Mouse (Mus musculus): ENCODE measurements around the gene Mrap2.

Mrap2 gene

GRCm38 (mm10) chr9:87171517-87171916 is 27.4 kb downstream of the Mrap2 start:
- no peak for DNase-seq (ENCODE audit: extremely low spot score, low read depth, low spot score)

GRCm38 (mm10) chr9:87178534-87178933 is 34.4 kb downstream of the Mrap2 start:
- DNase-seq (ENCODE audit: extremely low spot score, low read depth, low spot score) = no peak

- DNase-seq (ENCODE audit: extremely low spot score, low read depth, low spot score) = no peak
Observed at GRCm38 (mm10) chr9:87182231-87182630, 38.1 kb downstream of the Mrap2 start.

GRCm38 (mm10) chr9:87187336-87187735 is 43.2 kb downstream of the Mrap2 start:
- no peak for DNase-seq (ENCODE audit: extremely low spot score, low read depth, low spot score)

DNA sequence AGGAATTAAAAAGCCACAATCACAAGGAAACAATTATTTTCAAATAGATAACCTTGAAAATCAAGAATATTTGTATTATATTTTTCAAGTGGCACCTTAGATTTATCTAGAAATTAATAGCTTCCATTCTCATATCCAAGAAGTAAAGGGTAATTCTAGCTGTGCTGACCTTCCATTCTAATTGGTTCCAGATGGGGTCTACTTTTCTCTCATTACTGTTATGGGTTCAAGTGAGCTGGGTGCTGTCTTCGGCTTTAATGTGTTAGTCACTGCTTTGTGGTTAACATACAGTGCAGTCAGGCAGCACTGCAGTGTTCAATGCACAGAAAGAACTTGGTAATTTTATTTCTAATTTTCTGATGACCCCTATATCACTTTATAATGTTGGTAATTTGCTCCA is 49.6 kb downstream of the Mrap2 start:
- peak; percentile 8 for DNase-seq (ENCODE audit: extremely low spot score, low read depth, low spot score)

DNA sequence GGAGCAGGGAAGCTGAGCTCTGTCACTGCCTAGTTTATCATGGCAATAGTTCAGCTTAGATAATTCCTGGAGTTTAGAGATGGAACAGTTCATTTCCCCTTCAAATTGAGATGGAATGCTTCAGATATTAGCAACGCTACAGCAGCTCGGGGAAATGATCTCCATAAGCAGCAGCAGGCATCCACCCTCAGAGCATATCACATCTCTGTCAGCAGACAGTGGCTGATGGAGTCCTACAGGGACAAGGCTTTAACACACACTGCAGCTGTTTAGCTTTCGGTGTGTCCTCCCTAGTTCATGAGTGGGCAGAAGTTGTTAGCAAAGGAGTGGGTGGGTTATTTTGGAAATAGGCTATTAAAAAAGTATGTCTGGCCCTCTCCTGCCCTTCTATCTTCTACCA is 53.2 kb downstream of the Mrap2 start:
- no peak for DNase-seq (ENCODE audit: extremely low spot score, low read depth, low spot score)

GRCm38 (mm10) chr9:87198036-87198435 is 53.9 kb downstream of the Mrap2 start:
- DNase-seq (ENCODE audit: extremely low spot score, low read depth, low spot score) = no peak

DNA sequence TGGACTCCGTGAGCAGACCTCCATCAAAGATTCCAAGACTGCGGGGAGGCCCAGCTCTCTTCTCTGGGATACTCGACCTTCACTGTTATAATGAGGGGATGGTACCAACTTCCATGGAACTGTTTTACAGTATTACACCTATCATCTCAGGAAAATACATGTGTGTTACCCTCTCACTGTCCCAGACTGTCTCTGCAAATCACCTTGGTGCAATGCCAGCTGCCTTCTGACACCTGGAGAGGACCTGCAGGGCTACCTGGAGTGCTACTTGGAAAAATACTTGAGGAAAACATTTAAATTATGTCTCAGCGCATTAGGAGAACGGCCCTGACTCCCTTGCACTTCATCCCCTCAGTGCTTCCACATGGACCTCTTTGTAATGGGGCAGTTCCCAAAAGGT is 56.3 kb downstream of the Mrap2 start:
- no peak for DNase-seq (ENCODE audit: extremely low spot score, low read depth, low spot score)

DNA sequence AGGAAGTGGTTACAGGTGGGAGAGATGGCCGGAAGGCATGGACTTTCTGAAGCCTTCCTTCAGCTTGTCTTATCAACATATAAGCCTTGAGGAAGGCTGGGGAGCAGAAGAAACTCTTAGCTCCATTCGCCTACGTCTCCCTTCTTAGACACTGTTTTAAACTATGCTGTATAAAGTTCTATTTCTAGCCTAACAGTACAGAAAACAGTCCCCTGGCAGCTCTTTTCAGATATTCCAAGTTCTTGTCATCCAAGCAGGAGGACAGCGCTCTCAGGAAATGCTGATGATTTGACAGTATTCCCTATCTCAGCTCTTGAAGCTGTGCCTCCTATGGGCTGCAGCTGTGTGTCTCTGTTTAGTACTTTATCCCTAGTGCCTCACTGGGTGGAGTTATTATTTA is 56.8 kb downstream of the Mrap2 start:
- no peak for DNase-seq (ENCODE audit: extremely low spot score, low read depth, low spot score)

- DNase-seq (ENCODE audit: extremely low spot score, low read depth, low spot score) = no peak
Observed at GRCm38 (mm10) chr9:87202431-87202830, 58.3 kb downstream of the Mrap2 start.

DNA sequence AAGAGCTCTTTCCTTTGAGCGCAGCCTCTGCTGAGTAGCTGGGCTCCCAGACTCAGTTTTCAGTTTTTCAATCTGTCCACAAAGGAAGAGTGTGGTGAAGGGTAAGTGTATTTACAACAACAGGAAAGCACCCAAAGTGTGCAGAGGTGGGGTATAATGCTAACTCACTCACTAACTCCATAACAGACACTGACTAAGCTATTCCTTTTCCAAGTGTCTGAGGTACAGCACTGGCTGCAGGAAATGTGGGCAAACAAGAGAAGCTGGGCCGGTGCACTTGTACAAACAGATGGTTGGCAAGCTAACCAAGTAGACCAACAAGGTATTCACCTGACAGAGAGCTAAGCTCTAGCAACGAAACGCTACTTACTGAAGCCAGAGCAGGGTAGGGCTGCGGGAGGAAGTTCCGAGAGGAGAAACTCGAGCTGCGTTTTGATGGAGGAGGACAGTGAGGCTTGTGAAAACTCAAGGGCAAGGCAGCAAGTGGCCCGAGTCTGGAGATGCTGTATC is 66.8 kb downstream of the Mrap2 start:
- DNase-seq (ENCODE audit: extremely low spot score, low read depth, low spot score) = no peak

DNA sequence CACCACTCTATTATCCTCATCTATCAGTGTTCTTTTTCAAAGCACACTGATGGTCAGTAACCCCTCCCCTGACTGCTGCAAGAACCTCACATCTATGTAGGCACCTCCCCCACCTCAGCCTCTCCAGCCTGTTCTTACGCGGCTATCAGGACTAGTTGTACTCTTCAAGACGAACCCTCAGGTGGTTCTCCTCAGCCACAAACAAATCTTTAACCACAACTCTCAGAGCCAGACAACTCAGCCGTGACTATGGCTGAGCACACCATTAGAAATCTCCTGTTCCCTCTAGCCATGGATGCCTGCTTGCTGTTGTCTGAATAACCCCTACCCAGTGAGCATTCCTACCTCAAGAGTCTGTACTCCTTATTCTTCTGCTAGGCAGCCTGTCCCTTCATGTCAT is 69.1 kb downstream of the Mrap2 start:
- DNase-seq (ENCODE audit: extremely low spot score, low read depth, low spot score) = no peak

All from hindlimb bud, embryonic 11.5 days (tissue).